In genomic region chr4:141131531-141132061, GRCm38 (mm10) we compare ENCODE assay signal across 9 mouse cellular contexts. TPM values are rescaled to one million over a fixed set of nuclear protein-coding genes. Genes with fewer than 3 reads are reported as not detected.
A peak's percentile ranks its signal among the peaks of the same experiment; 100 is the strongest.
DNase-seq lines count a peak whose midpoint lies in the region; ATAC-seq lines count a peak whose summit lies in the region.
"Had no signal": no experiment of that assay in that cellular context is flagged by ENCODE, and none has a peak within 500 bp of the region (broad histone marks: within the 10 kb centered on the region; RNA-seq: fewer than 3 reads in every experiment).

No protein-coding gene starts in this region.

- peak overlapping the region; percentile 73 for H3K27ac ChIP-seq in embryonic facial prominence, embryonic 13.5 days
- H3K27ac ChIP-seq in kidney, embryonic 15.5 days: peak overlapping the region; percentile 96

- no peaks in the 10 kb centered on the region for H3K9me3 ChIP-seq in embryonic facial prominence, embryonic 13.5 days
- H3K9me3 ChIP-seq in kidney, embryonic 15.5 days (replicated peaks): no peaks in the 10 kb centered on the region

- DNase-seq in adrenal gland, postnatal 14 days: peak; percentile 60
- no peak for DNase-seq in adrenal gland, adult 8-10 months
- DNase-seq in lung, postnatal 10 days: peak; percentile 69
- no peak for DNase-seq in left cerebral cortex, postnatal 10 days (ENCODE audit: extremely low spot score in 1 of 2, low spot score in 2 of 2)
- no peak for DNase-seq in cerebellum, postnatal 14 days

- peaks cover 62% of the 10 kb centered on the region for H3K4me1 ChIP-seq in embryonic facial prominence, embryonic 13.5 days
- H3K4me1 ChIP-seq in kidney, embryonic 15.5 days: peaks cover 70% of the 10 kb centered on the region

- peaks cover 14% of the 10 kb centered on the region; the same call in 1 of the 2 replicates for H3K36me3 ChIP-seq in embryonic facial prominence, embryonic 13.5 days
- no peaks in the 10 kb centered on the region for H3K36me3 ChIP-seq in kidney, embryonic 15.5 days

- no peak for ATAC-seq in embryonic facial prominence, embryonic 13.5 days (ENCODE audit: insufficient number of reproducible peaks, insufficient read depth, low FRiP score, low TSS enrichment, low read depth)
- peak; percentile 67 for ATAC-seq in kidney, embryonic 15.5 days (replicated peaks; ENCODE audit: low FRiP score)
- no peak for ATAC-seq in megakaryocyte progenitor cell, adult 5-6 weeks (replicated peaks; ENCODE audit: poor library complexity)

- intact Hi-C loops in left cerebral cortex, postnatal 10 days (cut with DNase I): no loop called here

- H3K9ac ChIP-seq in embryonic facial prominence, embryonic 13.5 days: peak overlapping the region; percentile 40; the same call in 1 of the 2 replicates
- peak overlapping the region; percentile 34; the same call in 1 of the 2 replicates for H3K9ac ChIP-seq in kidney, embryonic 15.5 days

- no peak overlapping the region for H3K4me3 ChIP-seq in embryonic facial prominence, embryonic 13.5 days
- H3K4me3 ChIP-seq in kidney, embryonic 15.5 days (replicated peaks): 0 out of 2 replicates have a peak overlapping the region, but pooled peaks have one; percentile 3

- no peaks in the 10 kb centered on the region for H3K27me3 ChIP-seq in embryonic facial prominence, embryonic 13.5 days
- H3K27me3 ChIP-seq in kidney, embryonic 15.5 days: no peaks in the 10 kb centered on the region

- H3K4me2 ChIP-seq in embryonic facial prominence, embryonic 13.5 days: no peak overlapping the region
- H3K4me2 ChIP-seq in kidney, embryonic 15.5 days: peak overlapping the region; percentile 41

- 52% methylated on average over 5 of the region's 5 CpGs for WGBS in embryonic facial prominence, embryonic 13.5 days
- 13% methylated on average over 5 of the region's 5 CpGs for WGBS in kidney, embryonic 15.5 days

RNA-seq across cellular contexts. Expression of gene Szrd1, which starts 8.0 kb away (rescaled TPM):
- 105 and 107 TPM in 2 replicates for total RNA-seq in adrenal gland, postnatal 14 days (2021)
- 100 to 1,000 TPM in 3 of 4 experiments, 10 to 100 TPM in 1; 96.1 to 123 (median 115) TPM for total RNA-seq in adrenal gland, adult 8-10 months (2022)
- polyA plus RNA-seq in embryonic facial prominence, embryonic 13.5 days (2015; fragmentation: Nextera tagmentation; extraction: Ambion mirVana): 40.5 and 42.4 TPM in 2 replicates
- 49.6 and 50.4 TPM in 2 replicates for polyA plus RNA-seq in kidney, embryonic 15.5 days (2015; fragmentation: Nextera tagmentation; extraction: Ambion mirVana)
- total RNA-seq in left cerebral cortex, postnatal 10 days (2021): 10 to 100 TPM; 43.0 to 45.3 TPM
- 33.2 and 43.0 TPM in 2 replicates for total RNA-seq in megakaryocyte progenitor cell, adult 5-6 weeks (2015)
- 38.8 and 52.7 TPM in 2 replicates for total RNA-seq in megakaryocyte progenitor cell, adult 5-6 weeks (2017)

RNA-seq across cellular contexts. Expression of gene Fbxo42, which starts 16.1 kb away (rescaled TPM):
- 21.7 and 23.5 TPM in 2 replicates for total RNA-seq in adrenal gland, postnatal 14 days (2021)
- 10 to 100 TPM; 24.5 to 32.1 (median 29.0) TPM for total RNA-seq in adrenal gland, adult 8-10 months (2022)
- 23.3 and 24.2 TPM in 2 replicates for polyA plus RNA-seq in embryonic facial prominence, embryonic 13.5 days (2015; fragmentation: Nextera tagmentation; extraction: Ambion mirVana)
- 22.4 and 23.0 TPM in 2 replicates for polyA plus RNA-seq in kidney, embryonic 15.5 days (2015; fragmentation: Nextera tagmentation; extraction: Ambion mirVana)
- total RNA-seq in left cerebral cortex, postnatal 10 days (2021): 10 to 100 TPM; 35.2 to 35.4 TPM
- total RNA-seq in megakaryocyte progenitor cell, adult 5-6 weeks (2015): 15.4 and 16.4 TPM in 2 replicates
- 10.5 and 11.4 TPM in 2 replicates for total RNA-seq in megakaryocyte progenitor cell, adult 5-6 weeks (2017)

RNA-seq across cellular contexts. Expression of gene Spata21, which starts 43.5 kb away (rescaled TPM):
- not detected in 2 replicates for total RNA-seq in adrenal gland, postnatal 14 days (2021)
- total RNA-seq in adrenal gland, adult 8-10 months (2022): not detected
- 0.22 and 0.32 TPM in 2 replicates for polyA plus RNA-seq in embryonic facial prominence, embryonic 13.5 days (2015; fragmentation: Nextera tagmentation; extraction: Ambion mirVana)
- 0.50 and 0.64 TPM in 2 replicates for polyA plus RNA-seq in kidney, embryonic 15.5 days (2015; fragmentation: Nextera tagmentation; extraction: Ambion mirVana)
- under 1 TPM; 0.17 to 0.59 TPM for total RNA-seq in left cerebral cortex, postnatal 10 days (2021)
- not detected in 2 replicates for total RNA-seq in megakaryocyte progenitor cell, adult 5-6 weeks (2015)
- not detected in 2 replicates for total RNA-seq in megakaryocyte progenitor cell, adult 5-6 weeks (2017)
- polyA plus RNA-seq: large intestine, adult 2 months had no signal

RNA-seq across cellular contexts. Expression of gene Necap2, which starts 53.4 kb away (rescaled TPM):
- 45.5 and 56.4 TPM in 2 replicates for total RNA-seq in adrenal gland, postnatal 14 days (2021)
- 10 to 100 TPM; 55.4 to 82.5 (median 71.9) TPM for total RNA-seq in adrenal gland, adult 8-10 months (2022)
- 76.7 and 83.5 TPM in 2 replicates for polyA plus RNA-seq in embryonic facial prominence, embryonic 13.5 days (2015; fragmentation: Nextera tagmentation; extraction: Ambion mirVana)
- 80.0 and 89.4 TPM in 2 replicates for polyA plus RNA-seq in kidney, embryonic 15.5 days (2015; fragmentation: Nextera tagmentation; extraction: Ambion mirVana)
- total RNA-seq in left cerebral cortex, postnatal 10 days (2021): 10 to 100 TPM; 41.8 to 42.9 TPM
- total RNA-seq in megakaryocyte progenitor cell, adult 5-6 weeks (2015): 33.5 and 37.1 TPM in 2 replicates
- total RNA-seq in megakaryocyte progenitor cell, adult 5-6 weeks (2017): 50.4 and 64.3 TPM in 2 replicates

Comparison
In these comparisons a context has a peak if more than half of its experiments do, and no peak if none do; other contexts are left out.
1. DNase-seq: peak in adrenal gland, postnatal 14 days (single experiment) and lung, postnatal 10 days (single experiment); none in adrenal gland, adult 8-10 months (single experiment), left cerebral cortex, postnatal 10 days (0 of 2) and cerebellum, postnatal 14 days (0 of 2).